Mouse (Mus musculus): ENCODE results near the gene Anxa6.
A peak's percentile ranks its signal among the peaks of the same experiment; 100 is the strongest.

The Anxa6 gene

DNA sequence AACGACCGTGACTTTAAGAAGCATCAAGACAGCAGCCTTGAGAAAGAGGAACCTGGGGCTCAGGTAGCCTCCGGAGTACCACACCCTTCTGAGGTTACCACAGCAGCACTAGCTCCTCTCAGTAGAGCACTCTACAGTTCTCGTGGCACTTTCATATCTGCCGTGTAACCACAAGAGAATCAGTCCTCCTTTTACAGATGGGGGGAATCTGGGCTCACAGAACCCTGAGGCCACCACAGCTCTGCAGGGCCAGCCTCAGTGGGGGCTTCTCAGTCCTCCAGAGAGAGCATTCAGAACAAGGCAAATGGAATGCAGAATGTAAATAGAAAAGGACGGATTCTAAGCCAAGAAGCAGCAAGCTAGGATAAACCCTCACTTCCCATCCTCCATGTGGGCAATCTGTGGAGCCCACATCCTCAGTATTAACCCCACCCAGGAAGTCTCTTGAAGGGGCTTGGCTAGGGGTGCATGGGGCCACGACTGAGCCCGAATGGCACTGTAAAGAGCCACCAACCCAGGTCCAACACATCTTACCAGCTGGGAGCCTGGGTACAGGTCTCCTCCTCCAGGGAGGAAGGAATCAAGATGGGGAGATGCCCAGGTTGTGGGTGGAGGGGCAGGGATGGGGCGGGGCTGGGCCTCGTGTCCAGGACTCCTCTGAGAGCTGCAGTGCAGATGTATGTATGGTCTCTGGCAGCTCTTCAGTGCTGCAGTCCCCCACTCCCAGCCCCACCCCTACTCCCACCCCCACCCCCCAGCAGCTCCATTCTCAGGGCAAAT lies 1.8 kb downstream of the Anxa6 start:
- no peak for DNase-seq (ENCODE audit: low spot score in 2 of 2)

DNA sequence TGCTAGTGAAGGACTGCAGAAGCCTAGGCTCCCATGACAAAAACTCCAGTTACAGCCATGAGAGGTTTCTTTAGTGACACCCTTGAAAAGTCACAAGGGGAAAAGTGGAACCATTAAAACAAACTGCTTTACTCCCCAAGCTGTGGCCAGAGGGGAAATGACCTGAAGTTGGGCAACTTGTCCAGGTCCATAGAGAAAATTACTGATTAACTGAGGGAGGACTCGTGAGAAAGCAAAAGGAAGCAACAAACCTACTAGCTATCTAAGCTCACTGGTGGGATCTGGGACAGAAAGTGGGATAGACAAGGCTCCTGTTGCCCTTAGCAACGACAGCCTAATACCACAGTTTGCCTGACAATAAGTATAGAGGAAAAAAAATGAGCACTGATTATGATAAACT lies 4.7 kb downstream of the Anxa6 start:
- DNase-seq (ENCODE audit: low spot score in 2 of 2): no peak

DNA sequence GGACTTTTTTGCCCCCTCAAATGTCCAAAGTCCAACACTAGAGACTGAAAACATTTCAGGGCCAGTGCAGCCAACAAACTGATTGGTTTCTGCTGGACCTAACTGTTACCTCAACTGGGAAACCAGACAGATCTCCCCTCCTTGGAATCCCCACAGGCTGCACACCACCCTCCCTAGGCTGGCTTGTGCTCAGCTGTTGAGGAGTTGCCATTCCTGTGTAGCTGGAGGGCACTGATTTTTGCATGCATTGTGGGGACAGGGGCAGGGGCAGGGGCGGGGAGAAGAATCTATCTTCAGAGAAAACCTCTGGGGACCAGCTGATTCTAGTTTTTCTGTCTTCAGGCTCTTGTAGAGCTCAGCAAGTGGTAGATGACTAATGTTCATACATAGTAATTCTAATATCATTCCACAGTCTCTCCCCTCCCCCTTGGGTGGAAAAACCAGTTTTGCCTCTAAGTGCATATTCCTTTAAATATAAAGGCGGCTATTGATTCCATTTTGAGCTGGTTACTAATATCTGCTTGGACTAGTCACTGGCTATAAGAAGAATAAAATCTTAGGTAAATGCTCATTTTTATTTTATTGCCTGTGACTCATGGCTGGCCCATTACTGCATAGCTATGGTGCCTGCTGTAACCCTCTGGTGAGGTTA lies 5.9 kb downstream of the Anxa6 start:
- DNase-seq (ENCODE audit: low spot score in 2 of 2): no peak

DNA sequence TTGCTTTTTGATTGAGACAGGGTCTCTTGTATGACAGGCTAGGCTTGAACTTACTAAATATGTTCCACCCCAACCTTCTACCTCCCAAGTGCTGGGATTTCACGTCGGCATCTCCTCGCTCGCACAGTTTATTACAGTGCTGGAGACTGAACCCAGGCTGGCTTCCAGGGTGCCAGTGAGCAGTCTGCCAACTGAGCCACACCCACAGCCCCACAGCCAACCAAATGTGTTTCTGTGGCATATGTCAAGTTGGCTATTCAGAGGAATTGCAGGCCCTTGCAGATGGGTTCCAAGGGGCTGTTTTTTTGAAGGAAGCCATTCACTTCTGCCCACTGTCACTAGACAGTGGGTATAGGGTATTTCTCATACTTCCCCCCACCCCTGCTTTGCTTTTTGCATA lies 7.3 kb downstream of the Anxa6 start:
- peak in 1 of 2 experiments; percentile 62 for DNase-seq (ENCODE audit: low spot score in 2 of 2)

DNA sequence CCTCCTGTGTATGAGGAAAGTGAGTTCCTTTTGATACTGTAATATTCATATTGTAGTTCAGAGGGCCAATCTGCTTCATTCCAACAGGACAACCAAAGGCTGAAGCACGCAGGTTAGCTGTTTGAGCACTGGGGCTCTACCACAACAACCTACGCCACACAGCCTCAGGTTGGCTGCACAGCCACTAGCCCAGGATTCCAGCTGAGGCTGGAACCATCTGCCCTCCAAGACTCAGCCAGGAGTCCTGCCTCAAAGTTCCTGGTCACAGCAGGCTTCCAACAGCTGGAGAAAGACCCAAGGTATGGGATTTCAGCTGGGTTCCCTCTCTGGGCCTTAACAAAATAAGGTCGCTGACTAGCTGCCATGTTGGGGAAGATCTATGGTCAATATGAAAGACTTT lies 9.7 kb downstream of the Anxa6 start:
- DNase-seq (ENCODE audit: low spot score in 2 of 2): no peak

DNA sequence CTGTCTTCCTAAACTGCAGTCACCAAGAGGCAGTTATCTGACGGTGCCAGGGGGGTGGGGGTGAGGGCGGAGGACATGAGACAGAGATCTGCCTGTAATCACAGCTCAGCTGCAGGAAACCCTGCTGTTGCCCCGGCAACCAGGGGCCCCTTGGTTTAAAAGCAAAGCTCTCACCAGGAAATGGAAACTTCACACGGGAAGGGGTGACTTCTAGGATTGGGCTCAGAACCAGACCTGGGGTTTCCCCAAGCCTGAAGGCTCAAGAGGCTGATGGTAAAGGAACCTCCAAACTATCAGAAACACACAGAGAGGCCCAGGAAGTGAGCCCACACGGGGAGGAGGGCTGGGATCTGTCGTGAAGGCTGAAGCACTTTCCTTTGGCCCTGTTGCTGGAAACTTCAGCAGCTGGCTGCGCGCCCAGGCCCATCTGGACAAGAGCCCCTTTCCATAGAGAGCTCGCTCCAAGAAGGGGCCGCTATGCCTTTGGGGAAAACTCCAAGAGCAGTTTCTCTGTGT lies 10.1 kb downstream of the Anxa6 start:
- DNase-seq (ENCODE audit: low spot score in 2 of 2): peak; percentile 56 to 87

DNA sequence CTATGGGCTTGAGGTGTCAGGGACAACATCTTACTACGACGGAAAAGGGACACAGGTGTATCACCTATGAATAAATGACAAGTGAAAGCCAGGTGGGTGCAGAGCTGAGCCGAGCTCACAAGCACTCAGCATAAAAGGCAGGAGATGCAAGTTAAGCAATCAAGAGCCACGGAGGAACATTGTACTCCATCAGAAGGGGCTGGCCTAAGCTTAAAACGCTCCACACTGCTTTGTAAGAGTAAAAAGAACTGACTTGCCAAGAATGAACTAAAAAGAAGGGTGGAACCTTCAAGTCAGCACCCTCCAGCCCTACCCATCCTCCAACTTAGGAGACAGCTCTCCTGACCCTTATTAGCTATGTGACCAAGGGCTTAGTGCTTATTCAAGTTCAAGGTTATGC lies 10.7 kb downstream of the Anxa6 start:
- no peak for DNase-seq (ENCODE audit: low spot score in 2 of 2)

DNA sequence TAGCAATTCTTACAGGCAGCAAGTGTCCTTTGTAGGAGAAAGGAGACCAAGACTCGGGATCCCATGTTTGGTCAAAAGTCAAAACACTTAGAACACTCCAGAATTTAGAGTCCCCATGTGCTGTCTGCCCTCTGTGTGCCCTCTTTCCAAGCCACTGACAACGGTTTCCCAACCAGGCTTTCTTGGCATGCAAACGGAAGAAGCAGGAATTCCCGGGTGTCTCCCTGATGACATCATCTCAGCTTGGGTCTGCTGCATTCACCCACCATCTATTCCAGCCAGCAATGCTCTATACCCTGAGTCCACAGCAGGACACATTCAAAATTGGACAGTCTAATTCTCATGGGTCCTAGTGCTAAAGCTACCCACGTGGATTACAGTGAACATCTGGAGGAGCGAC lies 11.4 kb downstream of the Anxa6 start:
- peak in 1 of 2 experiments; percentile 51 for DNase-seq (ENCODE audit: low spot score in 2 of 2)

DNA sequence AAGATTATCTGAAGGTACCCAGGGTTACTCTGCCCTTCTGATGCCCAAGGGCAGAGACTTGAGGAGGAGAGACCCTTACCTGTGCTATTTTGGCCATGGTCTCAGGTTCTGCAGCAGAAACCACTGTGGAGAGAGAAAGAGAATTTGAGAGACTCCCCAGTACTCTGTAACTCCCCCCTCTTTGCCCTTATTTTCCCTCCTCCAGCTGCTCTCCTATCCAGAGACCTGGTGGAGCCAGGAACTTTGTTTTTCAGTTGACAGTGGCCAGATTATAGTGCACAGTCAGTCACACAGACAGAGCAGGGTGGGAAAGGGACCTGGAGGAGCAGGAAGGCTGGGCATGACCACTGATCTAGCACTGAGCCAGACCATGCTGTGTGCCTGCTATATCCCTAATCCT lies 11.8 kb downstream of the Anxa6 start:
- no peak for DNase-seq (ENCODE audit: low spot score in 2 of 2)

DNA sequence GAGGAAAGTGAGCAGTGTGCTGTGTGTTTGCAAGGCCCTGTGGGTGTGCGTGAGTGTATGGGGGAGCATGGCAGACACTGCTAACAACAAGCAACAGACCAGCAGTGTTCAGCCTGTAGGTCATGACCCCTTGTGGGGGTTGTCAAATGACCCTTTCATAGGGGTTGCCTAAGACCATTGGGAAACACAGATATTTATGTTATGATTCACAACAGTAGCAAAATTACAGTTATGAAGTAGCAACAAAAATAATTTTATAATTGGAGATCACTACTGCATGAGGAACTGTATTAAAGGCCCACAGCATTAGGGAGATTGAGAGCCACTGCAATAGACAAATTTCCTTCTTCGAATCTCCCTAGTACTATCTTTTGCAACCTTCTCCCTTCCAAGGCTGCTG lies 13.5 kb downstream of the Anxa6 start:
- DNase-seq (ENCODE audit: low spot score in 2 of 2): no peak

DNA sequence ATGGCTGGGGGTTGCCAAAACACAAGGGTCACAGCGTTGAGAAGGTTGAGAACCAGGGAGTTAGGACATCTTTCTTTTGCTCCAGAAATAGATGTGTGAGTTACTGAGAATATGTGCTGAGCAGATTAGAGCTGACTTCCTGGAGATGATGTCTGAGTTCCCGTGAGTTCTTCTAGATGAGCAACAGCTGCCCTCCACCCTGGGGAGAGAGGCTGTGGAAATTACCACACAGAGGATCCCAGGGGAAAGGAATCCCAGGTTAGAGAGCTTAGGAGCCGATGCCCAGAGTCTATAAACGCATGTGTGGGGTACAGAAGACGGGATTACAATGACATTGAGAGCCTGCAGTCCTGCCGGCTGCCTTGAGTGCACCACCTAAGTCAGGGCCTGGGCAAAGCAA lies 15.2 kb downstream of the Anxa6 start:
- no peak for DNase-seq (ENCODE audit: low spot score in 2 of 2)

DNA sequence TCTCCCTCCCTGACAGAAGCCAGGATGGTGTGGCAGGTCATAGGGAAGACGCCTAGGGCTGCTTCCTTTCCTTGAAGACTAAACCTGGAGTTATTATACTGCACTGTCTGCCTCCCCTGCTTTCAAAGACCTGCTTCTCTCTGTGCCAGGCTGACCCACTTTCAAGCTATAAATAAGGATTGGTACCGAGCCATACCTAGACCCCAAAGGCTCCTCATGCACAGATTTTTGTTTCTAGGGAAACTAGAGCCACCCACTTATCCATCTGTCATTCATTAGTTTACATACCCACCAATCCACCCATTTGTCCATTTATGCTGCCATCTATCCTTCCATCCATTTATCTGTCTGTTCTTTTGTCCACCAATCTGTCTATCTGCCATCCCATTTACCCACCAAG lies 16.0 kb downstream of the Anxa6 start:
- DNase-seq (ENCODE audit: low spot score in 2 of 2): no peak

DNA sequence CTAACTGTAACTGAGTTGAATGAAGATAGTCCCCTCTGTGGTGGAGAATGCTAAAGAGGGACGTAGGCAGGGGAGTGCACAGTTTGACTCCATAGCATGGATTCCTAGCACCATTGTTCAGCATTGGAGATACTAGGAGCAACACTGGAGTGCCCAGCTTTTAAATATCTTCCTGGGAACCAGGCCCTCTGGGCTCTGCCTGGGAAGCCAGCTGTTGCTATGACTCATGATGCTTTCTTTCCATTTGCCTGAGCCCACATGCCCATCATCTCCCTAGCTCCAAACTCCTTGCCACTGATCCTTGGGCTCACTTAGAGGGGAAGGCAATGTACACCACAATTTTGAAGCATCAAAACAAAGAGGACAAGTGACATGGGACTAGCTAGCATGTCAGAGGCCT lies 16.5 kb downstream of the Anxa6 start:
- DNase-seq (ENCODE audit: low spot score in 2 of 2): no peak

DNA sequence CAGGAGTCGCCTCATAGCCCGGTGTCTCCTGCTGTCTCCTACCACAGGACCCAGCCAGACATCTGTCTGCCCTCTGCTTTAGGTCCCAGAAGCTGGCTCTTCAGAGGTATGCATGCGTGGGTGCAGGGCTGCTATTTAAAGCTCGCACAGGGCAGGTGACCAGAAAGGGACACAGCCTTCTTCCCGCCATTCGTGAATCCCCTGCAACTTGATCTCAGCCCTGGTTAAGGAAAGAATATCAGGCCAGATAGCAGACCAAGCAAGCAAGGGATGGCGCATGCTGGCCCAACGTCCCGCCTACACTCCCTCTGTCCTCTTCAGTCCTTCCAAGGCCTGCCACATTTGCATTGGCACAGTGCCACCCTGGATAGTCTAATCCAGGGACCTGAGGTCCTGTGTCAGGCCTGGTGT lies 17.4 kb downstream of the Anxa6 start:
- no peak for DNase-seq (ENCODE audit: low spot score in 2 of 2)

DNA sequence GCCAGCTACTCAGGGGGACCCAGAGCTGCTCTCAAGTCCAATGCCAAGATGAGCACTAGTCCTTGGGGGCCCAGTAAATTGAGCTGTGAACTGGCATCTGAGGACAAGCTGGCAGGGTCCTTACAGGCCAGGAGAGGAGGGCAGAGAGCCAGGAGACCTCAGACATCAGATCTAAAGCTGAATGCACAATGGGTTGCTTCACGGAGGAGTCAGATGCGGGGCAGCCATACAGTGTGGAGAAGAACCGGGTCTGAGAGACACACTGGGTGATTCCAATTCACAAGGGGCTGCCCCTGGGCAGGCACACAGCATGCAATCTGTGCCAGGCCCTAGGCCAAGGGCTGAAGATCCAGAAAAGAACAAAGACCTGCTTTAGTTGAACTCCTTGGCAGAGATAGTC lies 18.0 kb downstream of the Anxa6 start:
- no peak for DNase-seq (ENCODE audit: low spot score in 2 of 2)

DNA sequence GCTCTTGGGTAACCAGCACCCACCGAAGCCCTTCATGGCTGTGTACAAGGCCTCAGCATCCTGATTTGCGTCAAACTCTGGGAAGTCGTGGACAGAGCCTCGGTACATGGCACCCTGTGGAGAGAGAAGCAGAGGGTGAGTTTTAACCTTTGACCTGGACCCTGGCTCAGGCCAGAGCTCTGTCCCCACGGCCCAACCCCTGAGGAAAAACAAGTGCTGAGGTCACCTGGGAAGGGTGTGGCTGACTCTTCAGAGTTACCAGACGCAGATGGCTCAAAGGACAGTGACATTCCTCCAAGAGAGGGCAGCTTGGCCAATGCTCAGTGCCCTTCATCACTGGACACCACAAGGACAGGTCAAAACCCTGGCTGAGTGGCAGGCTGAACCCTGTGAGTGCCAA lies 19.4 kb downstream of the Anxa6 start:
- no peak for DNase-seq (ENCODE audit: low spot score in 2 of 2)

DNA sequence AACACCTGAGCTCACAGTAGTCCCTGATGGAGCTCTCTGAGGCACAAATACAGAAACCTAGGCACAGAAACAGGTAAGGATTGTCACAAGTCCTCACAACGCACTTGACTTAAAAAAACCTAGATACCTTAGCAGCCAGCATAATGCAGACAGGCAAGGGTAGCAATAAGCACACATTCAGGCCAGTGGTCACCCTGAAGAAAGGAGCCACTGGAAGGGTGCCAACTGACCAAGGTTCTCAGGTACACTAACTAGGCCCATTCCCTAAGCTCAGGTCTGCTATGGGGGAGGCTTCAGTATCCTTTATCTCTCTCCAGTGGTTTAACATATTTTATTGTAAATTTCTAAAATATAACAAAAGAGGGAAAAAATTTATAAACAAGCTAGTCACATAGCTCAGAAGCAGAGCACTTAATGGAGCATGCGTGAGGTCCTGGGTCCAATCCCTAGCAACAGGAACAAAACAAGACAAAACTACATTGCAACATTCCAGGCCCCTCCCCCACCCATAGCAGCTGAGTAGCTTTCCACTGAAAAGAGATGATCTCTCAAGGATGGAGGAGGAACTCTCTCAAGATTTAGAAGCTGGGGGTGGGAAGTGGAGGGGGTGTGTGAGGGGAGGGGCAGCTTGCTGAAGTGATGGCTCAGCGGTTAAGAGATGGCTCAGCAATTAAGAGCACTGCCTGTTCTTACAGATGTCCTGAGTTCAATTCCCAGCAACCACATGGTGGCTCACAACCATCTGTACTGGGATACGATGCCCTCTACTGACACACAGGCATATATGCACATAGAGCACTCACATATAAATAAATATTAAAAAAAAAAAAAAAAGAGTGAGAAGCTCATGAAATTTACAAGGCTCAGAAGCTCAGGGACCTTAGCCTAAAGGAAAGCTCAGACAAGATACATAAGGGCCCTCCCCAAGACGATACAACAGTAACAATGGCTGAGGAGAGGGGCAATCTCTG lies 20.4 kb downstream of the Anxa6 start:
- peak in 1 of 2 experiments; percentile 67 for DNase-seq (ENCODE audit: low spot score in 2 of 2)

DNA sequence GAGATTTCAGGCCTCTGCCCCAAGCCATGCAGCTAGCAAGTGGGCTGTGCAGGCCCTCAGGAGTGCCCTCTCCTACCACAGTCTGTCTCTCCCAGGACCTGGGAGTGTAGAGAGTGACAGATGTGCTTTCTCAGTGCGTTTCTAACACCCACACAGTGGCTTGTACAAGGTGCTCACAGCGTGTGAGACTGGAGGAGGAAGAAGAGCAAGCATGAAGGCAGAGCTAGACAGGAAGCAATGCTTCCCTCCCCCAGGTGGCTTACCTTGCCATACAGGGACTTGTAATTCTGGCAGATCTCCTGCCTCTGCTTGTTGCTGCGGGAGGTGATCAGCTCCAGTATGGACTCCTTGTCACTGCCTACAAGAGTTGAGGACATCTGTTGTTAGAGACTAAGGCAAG lies 21.8 kb downstream of the Anxa6 start:
- DNase-seq (ENCODE audit: low spot score in 2 of 2): no peak

DNA sequence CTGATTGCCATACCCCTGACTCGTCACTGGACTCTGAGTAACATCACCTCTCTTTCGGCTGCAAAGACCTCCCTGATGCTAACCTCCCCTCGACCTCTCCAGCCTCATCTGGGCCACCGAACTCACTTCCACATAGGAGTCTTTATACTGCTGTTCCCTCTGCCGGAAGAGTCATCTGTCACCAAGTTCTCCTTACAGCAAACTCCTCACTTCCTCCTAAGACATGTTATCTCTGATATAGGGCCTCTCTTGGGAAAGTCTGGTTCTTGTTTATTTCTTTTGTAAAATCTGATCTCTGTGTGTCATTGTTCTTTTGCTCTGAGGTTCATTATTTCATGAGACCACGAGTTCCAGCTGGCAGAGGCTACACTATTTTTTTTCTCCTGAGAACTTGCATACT lies 25.0 kb downstream of the Anxa6 start:
- no peak for DNase-seq (ENCODE audit: low spot score in 2 of 2)

DNA sequence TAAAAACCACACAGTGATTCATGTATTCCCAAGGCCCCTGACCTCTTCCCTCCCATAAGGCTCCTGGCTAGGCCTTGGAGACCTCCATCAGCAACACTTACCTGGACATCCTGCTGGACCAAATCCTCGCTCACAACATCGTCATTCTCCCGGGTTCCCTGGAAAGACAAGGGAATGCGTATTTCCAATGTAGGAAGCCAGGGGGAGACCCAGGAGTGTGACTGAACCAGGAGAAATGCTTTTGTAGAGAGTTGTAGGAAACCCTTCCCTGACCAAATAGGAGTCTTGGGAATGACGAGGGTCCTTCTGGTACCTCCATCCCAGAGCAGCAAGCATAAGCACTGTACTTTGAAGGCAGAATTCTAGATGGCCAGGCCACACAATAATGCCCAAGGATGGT lies 27.6 kb downstream of the Anxa6 start:
- no peak for DNase-seq (ENCODE audit: low spot score in 2 of 2)

DNA sequence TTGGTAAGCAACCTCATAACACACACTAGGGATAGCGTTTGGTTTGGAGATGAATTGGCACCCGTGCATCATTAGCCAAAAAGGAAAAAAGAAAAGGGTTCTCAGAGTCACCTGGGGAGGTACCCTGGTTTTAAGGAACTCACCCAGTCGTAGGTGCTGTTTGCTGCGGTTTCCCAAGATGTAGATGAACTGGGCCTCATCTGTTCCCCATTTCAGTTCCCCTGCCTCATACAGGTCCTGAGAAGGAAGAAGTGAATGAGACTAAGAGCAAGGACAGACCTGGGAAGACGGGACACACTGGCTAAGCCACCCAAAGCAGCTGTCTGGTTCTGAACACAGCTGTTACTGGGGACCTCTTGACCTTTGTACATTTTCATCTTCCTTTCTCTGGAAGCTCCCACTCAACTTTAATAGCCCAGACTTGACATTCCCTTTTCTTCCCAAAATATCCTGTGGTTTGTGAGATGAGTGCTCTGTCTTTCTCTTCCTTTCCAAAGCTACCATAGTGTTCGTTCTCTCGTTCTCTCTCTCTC lies 28.2 kb downstream of the Anxa6 start:
- DNase-seq (ENCODE audit: low spot score in 2 of 2): no peak

DNA sequence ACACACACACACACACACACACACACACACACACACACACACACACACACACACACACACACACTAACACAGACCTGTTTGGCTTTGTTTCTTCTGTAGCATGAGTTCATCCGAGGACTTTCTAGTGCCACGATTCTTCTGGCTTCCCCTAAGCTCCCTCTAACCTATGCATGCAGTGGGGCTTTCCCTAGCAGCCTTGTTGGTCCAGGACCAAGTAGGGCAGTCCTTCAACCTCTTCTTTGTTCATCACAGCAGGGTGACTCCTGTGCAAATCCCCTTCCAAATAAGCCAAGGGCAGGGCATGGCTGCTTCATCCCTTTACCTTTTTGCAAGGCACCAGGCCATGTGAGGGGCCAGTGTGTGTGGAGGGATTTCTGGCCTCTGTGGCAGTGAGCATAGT lies 34.5 kb downstream of the Anxa6 start:
- DNase-seq (ENCODE audit: low spot score in 2 of 2): no peak

Measured in urinary bladder, postnatal 36 days (tissue).